Mouse (Mus musculus): ENCODE measurements around the gene Efcab14.

GRCm38 (mm10) chr4:115754101-115754500 is 16.6 kb downstream of the Efcab14 start:
- TF ChIP-seq CTCF (IDR thresholded peaks at IDR 0.05; ENCODE audit: low read depth, low read length) (no peak), GATA1 (IDR thresholded peaks at IDR 0.05; ENCODE audit: borderline replicate concordance, low read length) (no peak), TAL1 (conservative IDR thresholded peaks at IDR 0.05; ENCODE audit: low read depth, low read length) (no peak), POLR2AphosphoS5 (IDR thresholded peaks at IDR 0.05; ENCODE audit: insufficient replicate concordance, low read depth, low read length) (no peak), GATA2 (IDR thresholded peaks at IDR 0.05; ENCODE audit: borderline replicate concordance, low read depth, low read length) (no peak)

All from G1E (cell line).